Mouse (Mus musculus) spleen, adult 2 months (tissue): ENCODE results near the gene Ptp4a2. TPM values are rescaled to one million over a fixed set of nuclear protein-coding genes. Genes with fewer than 3 reads are reported as not detected.
A peak's percentile ranks its signal among the peaks of the same experiment; 100 is the strongest.
"Not testable (repeated sequence)": the region's sequence is repeated elsewhere in the genome, so short reads cannot be mapped to it uniquely, and the experiment has no call there.

Source experiments
- DNase-seq, 2 experiments: peaks; one replicate each; pipeline versions ENCODE4 v3.0.0 to v3.0.0-alpha.2; 2012 to 2021; ENCODE audit warnings: low spot score in 2 of 2, low read depth in 1 of 2
- H3K27ac ChIP-seq: fragments of 200-500 bp; 2 replicates; pipeline ENCODE4 v1.5.1; 2012; ENCODE audit warnings: low read length, inconsistent platforms; ENCODE audit not compliant: insufficient read depth
- H3K27me3 ChIP-seq: fragments of 200-500 bp; 2 replicates; pipeline ENCODE4 v1.6.1; 2012; ENCODE audit warnings: mild to moderate bottlenecking, moderate library complexity, low read length, inconsistent platforms; ENCODE audit not compliant: control insufficient read depth, insufficient read depth
- H3K36me3 ChIP-seq: fragments of 200-500 bp; 2 replicates; pipeline ENCODE4 v1.6.1; 2012; ENCODE audit warnings: mild to moderate bottlenecking, low read length, inconsistent platforms; ENCODE audit not compliant: control insufficient read depth, insufficient read depth
- H3K4me1 ChIP-seq: fragments of 200-500 bp; 2 replicates; pipeline ENCODE4 v1.6.1; 2011; ENCODE audit warnings: inconsistent platforms; ENCODE audit not compliant: control insufficient read depth, insufficient read depth, insufficient read length
- H3K4me3 ChIP-seq: fragments of 200-500 bp; 2 replicates; pipeline ENCODE4 v1.5.1; 2011; ENCODE audit warnings: mild to moderate bottlenecking, inconsistent platforms; ENCODE audit not compliant: insufficient read depth, insufficient read length; ENCODE audit errors: extremely low read depth
- CTCF ChIP-seq: fragments of 200-500 bp; IDR thresholded peaks from 2 replicates; pipeline ENCODE4 v1.5.1; 2011; ENCODE audit warnings: mild to moderate bottlenecking, inconsistent platforms; ENCODE audit not compliant: insufficient read depth, insufficient read length, insufficient replicate concordance; ENCODE audit errors: extremely low read depth
- POLR2A ChIP-seq: fragments of 200-500 bp; IDR thresholded peaks from 2 replicates; pipeline ENCODE4 v1.6.1; 2011; ENCODE audit warnings: low read depth, low read length, inconsistent platforms
- WGBS: fragments of 180-500 bp; shearing (Covaris S2); methylation state at CpG from one replicate; pipeline ENCODE4 v1.1.7; 2018; 5-methylcytosine and 5-hydroxymethylcytosine counted together
- polyA plus RNA-seq: library from polyadenylated mRNA; depleted of rRNA; stranded (reverse); fragments of >200 nt; gene quantifications from 2 replicates; pipeline ENCODE4 v1.2.3, GENCODE M21; 2012

Ptp4a2 gene
- polyA plus RNA-seq, 1 experiment = 51.1 TPM

GRCm38 (mm10) chr4:129881661-129882060 is 70.6 kb downstream of the Ptp4a2 start:
- 35% methylated on average over 3 of the region's 3 CpGs for WGBS
- Histone ChIP-seq H3K27ac (peak overlapping the region; percentile 82), H3K4me1 (peaks cover 42% of the 10 kb centered on the region; the same call in 1 of the 2 replicates), H3K4me3 (no peak overlapping the region), H3K27me3 (no peaks in the 10 kb centered on the region), H3K36me3 (no peaks in the 10 kb centered on the region)
- TF ChIP-seq CTCF (no peak), POLR2A (no peak)
- no peak for DNase-seq

GRCm38 (mm10) chr4:129882555-129883293 is 71.7 kb downstream of the Ptp4a2 start:
- H3K4me1 ChIP-seq = peaks cover 35% of the 10 kb centered on the region; the same call in 1 of the 2 replicates
- H3K27me3 ChIP-seq = no peaks in the 10 kb centered on the region
- TF ChIP-seq POLR2A = peak; percentile 42
- TF ChIP-seq CTCF = no peak
- peak; percentile 68 to 76 for DNase-seq
- peak overlapping the region; percentile 29; the same call in 1 of the 2 replicates for H3K4me3 ChIP-seq
- H3K36me3 ChIP-seq = no peaks in the 10 kb centered on the region
- WGBS = under 1% methylated on average over 11 of the region's 11 CpGs
- peak overlapping the region; percentile 90 for H3K27ac ChIP-seq

- no peak overlapping the region for H3K4me3 ChIP-seq
- no peaks in the 10 kb centered on the region for H3K27me3 ChIP-seq
- H3K4me1 ChIP-seq = peaks cover 27% of the 10 kb centered on the region; the same call in 1 of the 2 replicates
- no peak for DNase-seq
- H3K36me3 ChIP-seq = no peaks in the 10 kb centered on the region
- H3K27ac ChIP-seq = peak overlapping the region; percentile 90
- TF ChIP-seq POLR2A (no peak), CTCF (no peak)
- 59% methylated on average over 12 of the region's 12 CpGs for WGBS
Measured at GRCm38 (mm10) chr4:129884041-129884930, 73.3 kb downstream of the Ptp4a2 start.

- WGBS = 94% methylated on average over 10 of the region's 10 CpGs
- Histone ChIP-seq H3K27ac (no peak overlapping the region), H3K27me3 (no peaks in the 10 kb centered on the region), H3K4me3 (no peak overlapping the region), H3K4me1 (no peaks in the 10 kb centered on the region), H3K36me3 (no peaks in the 10 kb centered on the region)
- DNase-seq = no peak
- TF ChIP-seq POLR2A = no peak
- TF ChIP-seq CTCF = no peak
Measured at GRCm38 (mm10) chr4:129889661-129890060, 78.6 kb downstream of the Ptp4a2 start.

- H3K27me3 ChIP-seq = no peaks in the 10 kb centered on the region
- H3K36me3 ChIP-seq = no peaks in the 10 kb centered on the region
- no peaks in the 10 kb centered on the region for H3K4me1 ChIP-seq
- no peak overlapping the region for H3K27ac ChIP-seq
- WGBS = 93% methylated on average over 7 of the region's 7 CpGs
- TF ChIP-seq POLR2A (no peak), CTCF (no peak)
- DNase-seq = no peak
- H3K4me3 ChIP-seq = no peak overlapping the region
Measured at GRCm38 (mm10) chr4:129890094-129890493, 79.1 kb downstream of the Ptp4a2 start.

- 88% methylated on average over 3 of the region's 3 CpGs for WGBS
- no peak for TF ChIP-seq POLR2A
- no peak for TF ChIP-seq CTCF
- DNase-seq = no peak
- Histone ChIP-seq H3K4me1 (no peaks in the 10 kb centered on the region), H3K27ac (no peak overlapping the region), H3K27me3 (no peaks in the 10 kb centered on the region), H3K36me3 (no peaks in the 10 kb centered on the region), H3K4me3 (no peak overlapping the region)
Measured at GRCm38 (mm10) chr4:129894861-129895260, 83.8 kb downstream of the Ptp4a2 start.

GRCm38 (mm10) chr4:129898815-129899214 is 87.8 kb downstream of the Ptp4a2 start:
- not testable (repeated sequence) for DNase-seq, H3K36me3 ChIP-seq, H3K4me1 ChIP-seq, H3K27ac ChIP-seq, H3K27me3 ChIP-seq, H3K4me3 ChIP-seq
- WGBS = 94% methylated on average over 18 of the region's 18 CpGs
